Mouse (Mus musculus) ES-E14 (cell line): ENCODE results near the gene Tbc1d16.

ENCODE experiments used
- HCFC1 ChIP-seq: IDR thresholded peaks from 2 replicates; pipeline ENCODE4 v1.6.1; 2012; ENCODE audit warnings: low read length, inconsistent platforms, borderline replicate concordance; ENCODE audit not compliant: insufficient read depth
- ZC3H11A ChIP-seq: IDR thresholded peaks from 2 replicates; pipeline ENCODE4 v1.6.1; 2012; ENCODE audit warnings: low read depth, mild to moderate bottlenecking, inconsistent platforms, low read length, borderline replicate concordance

GRCm38 (mm10) chr11:119215038-119215904, 13.0 kb downstream of the Tbc1d16 start:
- TF ChIP-seq ZC3H11A (no peak), HCFC1 (no peak)
